Mouse (Mus musculus): ENCODE measurements at regions not wholly inside any gene's neighbourhood (a gene's known extent, or its start where the extent isn't known, plus 50 kb on each side); places are given as distances from the start of the nearest gene placed in this dataset.

DNA sequence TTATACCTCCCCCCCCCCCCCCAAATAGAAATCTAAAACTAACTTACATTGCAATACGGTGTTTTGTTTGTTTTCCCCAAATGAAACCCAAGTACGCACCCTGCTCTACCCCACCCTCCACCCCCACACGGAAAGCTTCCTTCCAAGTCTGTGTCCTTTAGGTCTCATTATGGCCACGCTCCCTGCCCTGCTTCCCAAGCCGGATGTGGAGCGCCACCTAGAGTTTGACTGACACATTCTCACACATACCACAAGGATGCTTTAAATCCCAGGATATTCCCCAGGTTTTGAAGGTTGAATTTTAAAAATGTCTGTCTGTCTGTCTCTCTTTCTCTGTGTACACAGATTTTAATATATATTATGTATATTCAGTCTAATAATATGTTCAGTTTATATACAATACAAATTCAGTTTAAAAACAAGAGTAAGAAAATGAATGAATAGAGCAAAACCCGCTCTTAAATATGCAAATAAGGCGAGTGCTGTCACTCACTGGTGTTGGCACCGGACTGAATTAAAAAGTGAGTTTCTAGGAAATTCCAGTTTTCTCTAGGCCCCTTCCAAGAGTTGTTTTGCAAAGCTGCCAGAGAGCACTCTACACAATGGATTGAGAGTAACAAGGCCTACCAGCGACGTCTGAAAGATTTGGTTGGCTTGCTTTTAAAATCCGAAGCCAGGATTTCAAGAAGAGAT is 190.9 kb upstream of the Hmga2 start:
- peak; percentile 81 for DNase-seq
- intact Hi-C loops (cut with DNase I), result no loop called here

DNA sequence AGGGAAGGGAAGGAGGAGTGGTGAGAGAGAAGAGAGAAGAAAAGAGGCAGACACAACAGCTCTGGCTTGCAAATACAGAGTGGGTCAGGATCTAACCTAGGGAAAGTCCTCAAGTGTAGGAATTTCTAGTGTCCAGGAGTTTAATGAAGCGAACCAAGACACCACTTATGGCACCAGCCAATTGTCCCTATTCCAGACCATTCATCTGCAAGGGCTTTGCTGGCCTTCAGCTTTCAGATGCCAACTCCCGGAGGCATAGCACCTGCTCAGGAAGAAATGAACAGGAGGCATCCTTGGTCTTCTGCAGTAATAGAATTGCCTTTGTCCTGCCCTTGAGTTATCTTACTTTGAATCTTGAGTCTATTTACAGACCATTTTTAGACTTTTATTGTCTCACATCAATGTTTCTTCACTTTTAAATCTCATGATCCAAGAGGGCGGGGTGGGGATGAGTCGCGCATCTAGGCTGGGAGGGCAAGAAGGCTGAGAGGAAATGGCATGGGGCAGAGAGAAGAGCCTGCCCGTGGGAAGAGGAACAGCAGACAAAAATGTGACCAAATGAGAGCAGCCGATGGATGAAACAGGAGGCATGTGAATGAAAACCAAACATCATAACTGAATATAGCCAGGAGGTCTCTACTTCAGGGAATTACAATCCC is 190.1 kb upstream of the Hmga2 start:
- peak; percentile 55 for DNase-seq
- intact Hi-C loops (cut with DNase I), result no loop called here

DNA sequence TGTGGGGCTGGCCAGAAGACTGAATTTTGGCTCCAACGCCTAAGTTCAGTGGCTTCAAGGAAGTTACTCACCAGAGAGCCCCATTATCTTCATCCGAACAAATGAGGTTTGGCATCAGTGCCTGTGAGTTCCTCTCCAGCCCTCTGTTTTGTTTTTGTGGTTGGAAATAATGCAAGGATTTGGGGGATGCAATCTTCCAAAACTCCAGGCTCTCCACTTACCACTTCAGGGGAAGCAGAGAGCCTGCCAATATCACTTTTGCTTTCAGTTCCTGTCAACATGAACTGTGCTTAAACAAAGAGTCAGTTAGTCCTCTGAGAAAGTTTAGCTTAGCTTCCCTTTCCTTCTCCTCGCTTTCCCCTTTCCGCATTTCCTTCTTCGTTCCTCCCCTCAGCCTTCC is 189.4 kb upstream of the Hmga2 start:
- DNase-seq, result no peak
- intact Hi-C loops (cut with DNase I), result no loop called here

DNA sequence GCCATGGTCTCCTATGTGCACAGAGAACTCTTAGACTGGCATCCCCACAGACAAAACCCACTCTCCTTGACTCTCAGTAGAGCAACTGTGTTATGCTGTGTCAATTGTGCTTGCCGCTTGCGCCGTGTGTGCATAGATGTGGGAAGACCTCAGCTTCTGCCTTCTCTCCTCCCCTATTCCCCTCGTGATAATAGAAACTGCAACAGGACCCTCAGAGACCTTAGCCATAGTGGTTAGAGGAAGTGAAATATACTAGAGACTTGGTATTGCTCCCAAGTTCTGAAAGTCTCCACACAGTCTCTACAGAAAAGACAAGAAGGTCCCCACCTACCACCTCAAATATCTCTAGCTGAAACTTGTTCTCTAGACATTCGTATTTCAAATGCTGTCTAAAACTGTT is 188.2 kb upstream of the Hmga2 start:
- intact Hi-C loops (cut with DNase I), result no loop called here
- DNase-seq, result no peak

DNA sequence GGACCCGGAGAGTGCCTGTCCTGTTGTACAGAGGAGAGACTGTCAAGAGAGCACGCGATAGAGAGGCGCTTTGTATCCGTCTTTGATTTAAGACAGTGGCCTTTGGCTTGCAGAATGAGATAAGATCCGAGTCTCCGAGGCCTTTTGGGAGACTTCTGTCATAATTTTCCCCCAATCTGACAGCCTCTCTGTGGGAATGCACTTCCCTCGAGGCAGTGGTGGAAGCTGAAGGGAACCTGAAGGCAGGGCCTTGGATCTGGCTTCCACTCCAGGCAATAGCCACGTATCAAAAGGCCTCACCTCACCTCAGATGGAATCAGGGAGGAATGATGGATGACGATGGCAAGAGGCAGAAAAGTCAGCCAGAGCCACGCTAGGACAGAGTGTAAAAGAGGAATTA is 187.1 kb upstream of the Hmga2 start:
- no peak for DNase-seq
- intact Hi-C loops (cut with DNase I), result no loop called here

DNA sequence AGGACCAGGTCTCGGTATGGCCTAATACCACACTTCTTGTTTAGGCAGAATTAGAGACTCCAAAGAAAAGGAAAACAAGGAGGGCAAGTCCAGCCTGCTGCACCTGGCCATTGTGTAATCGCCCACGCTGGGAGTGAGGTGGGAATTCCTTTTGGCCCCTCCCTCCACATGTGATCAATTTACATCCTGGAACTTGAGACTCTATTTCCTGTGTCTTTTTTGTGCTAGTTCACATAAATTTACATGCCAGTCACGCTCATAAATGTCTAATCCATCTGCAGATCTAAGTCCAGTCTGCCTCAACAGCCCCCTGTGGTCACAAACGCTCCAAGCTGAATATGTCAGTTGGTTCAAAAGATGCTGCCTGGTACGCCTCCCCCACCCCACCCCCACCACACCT is 184.2 kb upstream of the Hmga2 start:
- intact Hi-C loops (cut with DNase I), result no loop called here

DNA sequence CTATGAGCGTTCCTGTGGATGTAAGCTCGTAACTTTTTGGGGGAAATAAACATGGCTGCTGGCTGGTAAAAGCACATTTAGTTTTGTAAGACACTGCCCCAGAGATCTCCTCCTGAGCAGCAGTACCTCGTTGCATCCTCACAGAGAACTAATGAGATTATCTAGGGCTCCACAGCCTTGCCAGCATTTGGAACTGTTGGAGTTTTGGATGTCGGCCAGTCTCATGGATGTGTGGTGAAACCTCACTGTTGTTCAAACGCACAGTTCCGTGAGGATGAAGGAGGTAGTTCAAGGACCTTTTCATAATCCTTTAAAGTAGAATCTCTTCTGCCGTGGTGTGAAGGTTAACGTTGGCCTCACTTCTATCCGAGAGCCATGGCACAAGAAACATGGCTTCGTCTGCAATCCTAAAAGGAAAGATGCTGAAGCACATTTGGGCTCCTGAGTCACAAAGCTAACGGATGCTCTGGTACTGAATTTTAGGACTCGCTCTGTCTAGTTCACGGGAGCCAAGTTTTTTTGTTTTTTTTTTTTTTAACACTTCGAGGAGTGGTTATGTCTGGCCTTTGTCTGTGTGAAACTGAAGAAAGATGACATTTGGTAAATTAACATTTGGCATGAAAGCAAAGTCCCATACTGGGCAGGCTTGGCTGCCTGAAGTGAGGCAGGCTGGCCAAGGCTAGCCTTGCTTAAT is 179.1 kb upstream of the Hmga2 start:
- intact Hi-C loops (cut with DNase I), result no loop called here
- DNase-seq, result peak; percentile 88

More for the DNA sequence above, 184.2 kb upstream of the Hmga2 start:
- DNase-seq, result peak; percentile 21

DNA sequence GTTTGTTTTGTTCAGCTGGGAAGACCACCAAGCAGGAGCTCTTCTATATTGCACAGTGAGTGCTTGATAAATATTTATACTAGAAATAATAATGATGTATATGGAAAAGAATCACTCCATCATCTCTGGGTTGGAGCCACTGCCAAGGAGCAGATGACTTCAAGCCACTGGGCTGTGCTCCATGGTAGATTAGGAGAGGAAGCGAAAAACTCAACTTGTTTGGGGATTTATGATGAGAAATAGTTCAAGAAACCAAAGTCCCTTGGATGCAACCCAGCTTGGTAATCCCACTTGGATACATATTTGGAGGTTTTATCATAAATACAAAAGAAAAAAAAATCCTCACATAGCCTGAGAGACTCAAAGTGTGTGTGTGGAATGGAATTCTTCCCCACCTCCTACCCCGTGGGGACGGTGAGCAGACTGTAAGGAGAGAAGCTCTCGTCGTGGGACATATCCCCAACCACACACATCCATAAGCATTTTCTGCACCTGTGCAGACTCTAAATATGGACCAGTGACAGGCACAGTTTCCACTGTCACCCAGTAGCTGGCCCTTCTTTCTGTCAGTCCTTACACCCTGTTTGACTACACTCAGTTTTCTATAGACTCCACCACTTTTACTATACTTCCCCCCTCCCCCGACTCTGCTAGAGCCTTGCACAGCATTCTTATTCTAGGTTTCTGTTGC is 176.4 kb upstream of the Hmga2 start:
- intact Hi-C loops (cut with DNase I), result no loop called here
- DNase-seq, result no peak

DNA sequence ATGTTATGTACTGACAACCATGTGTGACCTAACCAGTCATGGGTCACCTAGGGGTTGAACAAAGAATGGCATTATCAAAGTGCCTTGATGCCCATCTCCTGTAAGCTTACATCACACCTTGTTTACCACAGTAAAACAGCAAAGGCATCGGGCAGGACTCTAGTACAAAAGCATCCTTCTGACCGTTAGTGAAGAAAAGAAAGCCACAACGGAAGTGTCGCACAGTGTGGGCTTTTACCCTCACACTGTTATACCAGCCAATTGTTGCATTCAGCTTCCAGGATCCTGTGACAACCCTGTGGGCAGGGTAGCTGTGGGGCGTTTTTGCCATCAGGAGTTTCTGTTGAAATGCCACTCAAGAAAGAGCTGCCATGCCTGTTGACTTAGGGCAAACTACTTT is 175.6 kb upstream of the Hmga2 start:
- intact Hi-C loops (cut with DNase I), result no loop called here
- no peak for DNase-seq

DNA sequence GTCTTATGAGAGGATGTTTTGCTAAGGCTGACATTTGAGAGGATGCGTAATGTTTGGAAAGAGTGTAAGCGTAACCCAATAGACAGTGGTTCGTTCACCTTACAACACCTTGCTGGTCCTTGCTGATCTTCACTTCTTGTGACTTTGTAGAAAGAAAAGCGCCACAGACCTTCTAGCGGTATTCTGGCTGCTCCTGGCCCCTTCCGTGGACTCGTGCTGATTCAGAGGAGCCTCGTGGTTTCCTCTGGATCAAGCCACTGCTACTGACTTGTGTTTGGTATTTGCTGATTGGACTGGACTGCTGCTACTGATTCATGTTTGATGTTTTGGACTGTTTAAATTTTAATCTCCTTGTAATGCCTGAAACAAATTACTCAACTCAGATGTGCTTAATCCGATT is 174.1 kb upstream of the Hmga2 start:
- intact Hi-C loops (cut with DNase I), result no loop called here
- no peak for DNase-seq

DNA sequence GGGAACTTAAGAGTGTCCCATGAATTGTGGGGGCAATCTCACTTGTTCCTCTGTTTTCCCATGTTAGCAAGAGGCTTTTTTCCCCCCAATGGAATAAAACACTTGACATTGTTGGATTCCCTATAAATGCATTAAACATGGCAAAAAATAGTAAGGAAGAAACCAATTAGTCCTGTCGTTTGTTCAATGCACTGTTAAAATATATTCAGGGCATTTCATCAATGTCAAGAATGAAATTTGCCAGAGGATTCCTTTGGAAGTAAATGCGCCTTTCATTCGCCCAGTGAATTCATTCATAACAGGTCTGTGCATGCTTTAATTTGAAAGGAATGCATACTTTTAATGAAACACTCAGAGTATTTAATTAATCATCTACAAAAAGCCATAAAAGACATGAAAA is 172.5 kb upstream of the Hmga2 start:
- intact Hi-C loops (cut with DNase I), result no loop called here
- DNase-seq, result no peak

DNA sequence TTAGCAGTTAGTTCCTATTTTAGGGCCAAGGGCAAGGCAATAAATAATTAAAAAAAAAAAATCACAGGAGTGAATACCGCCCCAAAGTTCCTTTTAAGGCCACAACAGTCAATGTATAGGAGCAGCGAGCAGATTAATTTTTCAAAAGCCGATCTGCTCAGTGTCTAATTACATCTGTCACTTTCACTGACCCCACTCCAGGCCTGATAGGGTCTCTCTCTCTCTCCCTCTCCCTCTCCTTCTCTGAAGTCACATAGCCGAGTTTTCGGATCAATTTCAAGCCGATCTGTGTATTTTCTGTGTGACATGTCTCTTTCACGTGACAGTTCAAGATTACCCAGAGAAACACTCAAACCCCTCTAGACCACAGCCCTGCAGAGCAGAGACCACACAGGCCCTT is 171.8 kb upstream of the Hmga2 start:
- intact Hi-C loops (cut with DNase I), result no loop called here

DNA sequence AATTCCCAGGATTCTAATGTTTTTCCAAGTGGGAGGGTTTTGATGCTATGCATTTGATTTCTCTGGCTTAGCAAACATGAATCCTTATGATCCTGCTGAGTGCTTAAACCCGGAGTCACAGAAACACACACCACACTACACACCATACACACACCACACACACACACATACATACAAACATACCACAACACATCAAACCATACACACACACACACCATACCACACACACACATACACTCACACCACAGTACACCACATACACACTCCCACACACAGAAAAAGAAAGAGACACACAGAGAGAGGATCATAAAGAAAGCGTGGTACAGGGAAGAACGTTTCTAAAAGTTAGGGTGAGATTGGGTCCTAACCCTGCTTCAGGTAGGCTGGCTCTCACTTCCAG is 171.1 kb upstream of the Hmga2 start:
- intact Hi-C loops (cut with DNase I), result no loop called here
- DNase-seq, result no peak

More for the DNA sequence above, 171.8 kb upstream of the Hmga2 start:
- no peak for DNase-seq

DNA sequence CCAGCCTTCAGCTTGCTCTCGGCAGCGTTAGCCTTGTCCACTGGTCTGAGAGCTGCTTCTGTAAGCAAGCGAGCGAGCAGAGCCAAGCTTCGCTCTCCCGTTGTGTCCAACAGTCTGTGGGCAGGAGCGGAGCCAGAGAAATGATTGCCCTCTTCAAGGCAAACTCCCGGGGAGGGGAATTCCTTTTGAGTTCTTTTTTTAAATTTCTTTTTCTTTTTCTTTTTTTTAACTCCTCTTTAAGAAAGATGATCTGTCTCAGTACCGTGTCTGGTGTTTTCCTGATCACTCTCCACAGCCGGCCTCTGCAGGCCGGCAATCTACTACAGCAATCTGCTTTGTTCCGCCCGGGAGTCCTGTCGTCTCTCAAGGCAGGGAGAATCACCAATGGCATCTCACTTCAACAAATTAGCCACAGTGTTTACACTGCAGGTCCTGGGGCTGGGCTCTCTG is 170.6 kb upstream of the Hmga2 start:
- DNase-seq, result peak; percentile 73
- intact Hi-C loops (cut with DNase I), result no loop called here

DNA sequence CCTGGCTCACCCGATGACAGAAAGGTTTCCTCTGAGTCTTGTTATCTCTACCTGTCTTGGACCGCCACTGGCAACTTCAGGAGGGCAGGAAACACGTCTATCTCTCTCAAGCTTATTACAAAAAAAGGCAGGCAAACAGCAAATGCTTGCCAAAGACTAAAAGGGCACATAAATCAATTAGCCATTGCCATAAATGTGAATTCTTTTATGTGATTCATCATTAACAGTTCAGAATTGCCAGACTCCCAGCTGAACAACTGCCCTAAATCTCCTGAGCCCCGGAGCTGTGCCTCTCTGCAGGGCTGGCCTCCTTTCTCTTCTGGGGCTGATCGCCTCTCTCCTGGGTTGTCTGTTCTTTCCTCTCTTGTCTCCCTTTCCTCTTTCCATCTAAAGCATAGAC is 164.6 kb upstream of the Hmga2 start:
- DNase-seq, result no peak
- intact Hi-C loops (cut with DNase I), result no loop called here

DNA sequence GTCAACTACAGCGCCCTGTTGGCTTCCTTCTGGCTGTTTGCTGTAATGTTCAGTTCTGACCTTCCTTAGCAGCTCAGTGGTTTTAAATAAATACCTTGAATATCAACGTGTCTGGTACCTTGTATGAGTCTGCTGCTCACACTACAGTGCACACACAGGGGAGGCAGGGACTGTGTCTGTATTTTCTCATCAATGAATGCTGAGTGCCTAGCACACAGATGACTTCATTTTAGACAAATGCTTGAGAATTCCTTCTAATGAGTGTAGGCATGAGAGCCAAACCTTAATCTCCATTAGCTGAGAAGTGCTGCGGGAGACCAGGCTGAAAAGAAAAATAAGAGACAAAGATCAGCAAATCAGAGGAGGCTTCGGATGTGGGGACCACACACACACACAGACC is 162.0 kb upstream of the Hmga2 start:
- no peak for DNase-seq

DNA sequence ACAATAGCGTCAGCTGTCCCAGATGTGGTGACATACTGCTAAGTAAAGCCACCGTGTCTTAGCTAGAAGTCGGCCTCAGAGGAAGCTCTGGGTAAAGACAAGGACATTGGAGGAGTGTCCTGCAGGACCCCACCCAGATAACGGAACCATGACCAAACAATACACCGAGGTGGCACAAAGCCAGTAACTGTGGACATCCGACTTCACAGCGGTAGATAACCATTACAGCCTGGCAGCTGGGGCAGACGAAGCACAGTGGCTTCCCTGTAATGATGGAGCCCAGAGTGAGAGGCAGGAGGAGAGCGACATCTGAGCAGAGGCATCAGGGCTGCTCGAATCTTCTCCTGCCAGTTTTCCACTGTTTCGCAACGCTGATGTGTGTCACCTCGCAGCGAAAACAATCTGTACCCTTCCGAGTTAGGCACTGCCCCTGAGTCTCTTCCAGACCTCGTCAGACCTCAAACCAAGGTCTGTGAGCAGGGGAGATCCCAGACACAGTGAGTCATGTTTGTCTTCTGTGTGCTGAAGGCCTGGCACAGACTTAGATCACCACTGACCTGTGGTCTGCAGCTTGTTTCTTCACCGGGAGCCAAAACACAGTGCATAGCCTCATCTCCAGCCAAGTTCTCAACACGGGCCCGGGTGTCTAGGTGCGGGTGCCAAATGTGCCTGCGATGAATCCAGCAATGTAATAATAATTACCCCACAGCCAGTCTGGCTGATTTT is 159.7 kb upstream of the Hmga2 start:
- DNase-seq, result peak; percentile 83
- intact Hi-C loops (cut with DNase I), result no loop called here

More for the DNA sequence above, 162.0 kb upstream of the Hmga2 start:
- intact Hi-C loops (cut with DNase I), result no loop called here

DNA sequence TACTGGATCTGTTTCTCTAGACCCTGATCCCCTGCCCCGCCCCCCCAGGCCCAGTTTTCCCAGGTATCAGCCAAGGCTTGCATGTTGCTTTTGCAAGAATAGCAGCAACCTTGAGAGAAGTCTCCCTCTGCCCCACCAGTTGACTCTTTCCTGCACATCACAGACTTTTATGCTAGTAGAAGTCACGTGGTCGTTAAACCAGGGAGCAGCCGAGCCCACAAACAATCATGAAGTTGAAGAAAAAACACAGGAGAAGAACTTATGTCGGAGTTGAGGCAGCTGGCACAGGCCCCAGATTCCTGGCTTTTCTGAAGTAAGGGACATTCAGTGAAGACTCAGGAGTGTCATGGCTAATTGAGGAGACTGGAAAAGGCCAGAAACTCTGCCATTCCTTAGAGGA is 158.9 kb upstream of the Hmga2 start:
- intact Hi-C loops (cut with DNase I), result no loop called here
- no peak for DNase-seq

DNA sequence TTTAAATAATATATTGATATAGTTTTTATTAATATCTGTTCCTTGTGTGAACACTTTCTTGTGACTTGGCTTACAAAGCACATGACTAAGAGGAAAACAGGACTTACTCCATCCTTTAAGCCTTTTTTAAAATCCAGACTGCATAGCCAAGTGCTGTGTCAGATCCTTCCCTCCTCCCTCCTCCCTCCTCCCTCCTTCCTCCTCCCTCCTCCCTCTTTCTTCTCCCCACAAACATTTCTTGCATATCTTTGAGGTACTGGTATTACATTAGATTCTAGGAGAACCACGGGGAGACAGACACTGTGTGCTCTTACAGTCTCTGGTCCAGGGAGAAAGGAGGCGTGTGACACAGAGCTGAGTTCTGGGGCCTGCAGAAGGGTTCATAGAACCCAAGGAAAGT is 155.8 kb upstream of the Hmga2 start:
- DNase-seq, result no peak
- intact Hi-C loops (cut with DNase I), result no loop called here

DNA sequence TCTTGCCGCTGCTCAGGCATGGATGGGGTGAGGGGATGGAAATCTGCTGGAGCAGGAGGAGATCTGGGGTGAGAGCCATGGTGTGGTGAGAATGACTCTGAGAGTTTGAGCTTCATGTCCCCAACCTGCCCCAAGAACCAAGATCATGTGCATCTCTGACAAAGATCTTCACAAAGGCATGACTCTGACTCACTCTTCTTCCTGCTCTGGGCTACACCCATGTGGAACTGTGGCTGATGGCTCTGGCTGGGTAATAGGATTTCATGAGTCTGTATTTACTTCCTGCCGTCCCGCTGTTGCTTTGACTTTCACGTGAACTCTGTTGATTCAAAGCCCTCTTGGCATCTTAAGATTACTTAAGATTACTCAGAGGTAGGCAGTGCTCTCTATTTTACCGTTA is 151.8 kb upstream of the Hmga2 start:
- no peak for DNase-seq
- intact Hi-C loops (cut with DNase I), result no loop called here

DNA sequence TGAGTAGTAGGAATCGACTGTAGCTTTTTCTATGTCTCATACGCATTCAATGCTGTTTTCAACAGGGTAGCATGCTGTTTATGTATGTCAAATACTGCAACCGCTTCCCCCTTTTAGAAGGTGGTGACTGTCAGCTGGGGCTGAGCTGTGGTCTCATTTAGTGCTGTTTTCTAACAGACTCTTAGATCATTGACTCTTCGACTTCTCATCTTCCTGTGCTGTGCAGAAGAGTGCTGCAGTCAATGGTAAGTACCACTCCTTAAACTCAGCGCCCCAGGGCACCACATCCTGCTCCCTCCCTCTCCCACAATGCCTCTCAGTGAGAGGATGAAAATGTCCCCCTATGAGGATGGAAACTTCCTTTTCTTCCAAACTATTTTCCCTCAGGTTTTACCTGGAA is 149.2 kb upstream of the Hmga2 start:
- no peak for DNase-seq
- intact Hi-C loops (cut with DNase I), result no loop called here

All from left cerebral cortex, postnatal 4 days (tissue).